Mouse (Mus musculus) ovary, adult 10 weeks (tissue): Measurements from ENCODE around the gene Ldhal6b. TPM values are rescaled to one million over a fixed set of nuclear protein-coding genes. Genes with fewer than 3 reads are reported as not detected.

Experiments
- polyA plus RNA-seq: library from polyadenylated mRNA; stranded (reverse); fragments of 350-450 nt; fragmentation: Illumina TruSeq; extraction: RNeasy Lipid Tissue Mini Kit (QIAGEN cat#74804); gene quantifications from one replicate; pipeline ENCODE4 v1.2.3, GENCODE M21; 2014

The Ldhal6b gene
- not detected for polyA plus RNA-seq

GRCm38 (mm10) chr17:5418545-5418944, at the start of gene Ldhal6b:
Gene Ldhal6b, minus strand, starts transcription at chr17:5418767.

GRCm38 (mm10) chr17:5440159-5440971, 21.8 kb upstream of the Ldhal6b start, which contains the start of gene Tmem242:
Gene Tmem242, minus strand, starts transcription at chr17:5440259.

Other genes with a start within 250 kb of the Ldhal6b start
- 21.6 TPM for gene Tmem242, start 21.5 kb upstream of the Ldhal6b start, polyA plus RNA-seq
- gene Zdhhc14, start 73.8 kb upstream of the Ldhal6b start, polyA plus RNA-seq, result 3.3 TPM